Mouse (Mus musculus) CH12.LX (cell line): ENCODE measurements around the gene Bphl. TPM values are rescaled to one million over a fixed set of nuclear protein-coding genes. Genes with fewer than 3 reads are reported as not detected.

Source experiments
- DNase-seq: peaks from one replicate; pipeline ENCODE4 v3.0.0-alpha.2; 2013; ENCODE audit errors: extremely low read depth
- H3K27ac ChIP-seq: 2 replicates; pipeline ENCODE4 v1.5.1; 2012; ENCODE audit warnings: low read depth, mild to moderate bottlenecking, control low read depth, moderate library complexity; ENCODE audit not compliant: insufficient read depth
- H3K27me3 ChIP-seq: replicated peaks from 2 replicates; pipeline ENCODE3; 2012; ENCODE audit warnings: inconsistent platforms
- H3K36me3 ChIP-seq, 2 experiments: replicated peaks in 1 of 2; 2 replicates each; pipeline versions ENCODE3 to v1.6.1; 2012; ENCODE audit warnings: inconsistent platforms in 1 of 2, low read length in 1 of 2, mild to moderate bottlenecking in 1 of 2, mixed read lengths in 1 of 2, moderate library complexity in 1 of 2; ENCODE audit not compliant: control insufficient read depth in 1 of 2, insufficient read depth in 1 of 2
- H3K4me1 ChIP-seq, 2 experiments: 2 replicates each; pipeline ENCODE4 v1.6.1; 2012; ENCODE audit warnings: inconsistent platforms in 1 of 2, moderate library complexity in 1 of 2; ENCODE audit not compliant: insufficient read depth in 2 of 2, control insufficient read depth in 1 of 2
- H3K4me2 ChIP-seq: 2 replicates; pipeline ENCODE4 v1.6.1; 2012; ENCODE audit warnings: low read depth, mild to moderate bottlenecking, control low read depth; ENCODE audit not compliant: poor library complexity, insufficient read depth, severe bottlenecking
- H3K4me3 ChIP-seq, 3 experiments: fragments of 150-350 bp in 1 of 3; sonication (generic) in 1 of 3; replicated peaks in 1 of 3; 2 replicates each; pipeline versions ENCODE3 to v1.5.1; 2011 to 2012; ENCODE audit warnings: low read depth in 2 of 3, low read length in 2 of 3, mild to moderate bottlenecking in 2 of 3, moderate library complexity in 2 of 3, control low read depth in 1 of 3, improper control_type of control experiment in 1 of 3, inconsistent platforms in 1 of 3, mixed read lengths in 1 of 3; ENCODE audit not compliant: poor library complexity in 1 of 3
- H3K79me2 ChIP-seq: replicated peaks from 2 replicates; pipeline ENCODE4 v1.6.1; 2012; ENCODE audit warnings: mild to moderate bottlenecking, moderate library complexity; ENCODE audit not compliant: control insufficient read depth, poor library complexity, insufficient read depth, severe bottlenecking; ENCODE audit errors: extremely low read depth
- H3K9ac ChIP-seq: 2 replicates; pipeline ENCODE4 v1.6.1; 2012; ENCODE audit warnings: low read depth, mild to moderate bottlenecking, control low read depth, moderate library complexity; ENCODE audit not compliant: insufficient read depth
- H3K9me3 ChIP-seq: replicated peaks from 2 replicates; pipeline ENCODE3; 2012; ENCODE audit warnings: low read length, inconsistent platforms, mixed read lengths
- BHLHE40 ChIP-seq: IDR thresholded peaks from 2 replicates; pipeline ENCODE4 v1.6.1; 2011; ENCODE audit warnings: mild to moderate bottlenecking, low read depth, low read length, improper control_type of control experiment
- CTCF ChIP-seq, 2 experiments: IDR thresholded peaks in 1 of 2; conservative IDR thresholded peaks in 1 of 2; 2 replicates each; pipeline ENCODE4 v1.5.1; 2011 to 2012; ENCODE audit warnings: low read depth in 2 of 2, low read length in 2 of 2, improper control_type of control experiment in 1 of 2, inconsistent platforms in 1 of 2, mild to moderate bottlenecking in 1 of 2, moderate library complexity in 1 of 2
- E2F4 ChIP-seq: IDR thresholded peaks from 2 replicates; pipeline ENCODE4 v1.6.1; 2011; ENCODE audit warnings: low read depth, low read length, improper control_type of control experiment; ENCODE audit not compliant: insufficient replicate concordance
- EP300 ChIP-seq: IDR thresholded peaks from 2 replicates; pipeline ENCODE4 v1.6.1; 2011; ENCODE audit warnings: low read length, improper control_type of control experiment
- ETS1 ChIP-seq: conservative IDR thresholded peaks from 2 replicates; pipeline ENCODE4 v1.6.1; 2012; ENCODE audit warnings: low read depth, mild to moderate bottlenecking, inconsistent platforms, low read length, improper control_type of control experiment, moderate library complexity
- KAT2A ChIP-seq: IDR thresholded peaks from 2 replicates; pipeline ENCODE4 v1.6.1; 2012; ENCODE audit warnings: low read length, improper control_type of control experiment, inconsistent platforms; ENCODE audit not compliant: insufficient replicate concordance
- MAFK ChIP-seq: IDR thresholded peaks from 2 replicates; pipeline ENCODE4 v1.6.1; 2011; ENCODE audit warnings: low read length, improper control_type of control experiment; ENCODE audit not compliant: insufficient replicate concordance
- MAX ChIP-seq: IDR thresholded peaks from 2 replicates; pipeline ENCODE4 v1.6.1; 2011; ENCODE audit warnings: low read length, improper control_type of control experiment
- MXI1 ChIP-seq: IDR thresholded peaks from 2 replicates; pipeline ENCODE4 v1.6.1; 2011; ENCODE audit warnings: mild to moderate bottlenecking, low read depth, low read length, improper control_type of control experiment
- PAX5 ChIP-seq: IDR thresholded peaks from 2 replicates; pipeline ENCODE4 v1.6.1; 2012; ENCODE audit warnings: low read length, inconsistent platforms, mixed read lengths
- POLR2A ChIP-seq: IDR thresholded peaks from 2 replicates; pipeline ENCODE4 v1.6.1; 2011; ENCODE audit warnings: low read depth, mild to moderate bottlenecking, improper control_type of control experiment, low read length
- RAD21 ChIP-seq: IDR thresholded peaks from 2 replicates; pipeline ENCODE4 v1.6.1; 2011; ENCODE audit warnings: low read depth, mild to moderate bottlenecking, low read length, improper control_type of control experiment, moderate library complexity
- SIN3A ChIP-seq: IDR thresholded peaks from 2 replicates; pipeline ENCODE4 v1.6.1; 2012; ENCODE audit warnings: low read length, improper control_type of control experiment, inconsistent platforms
- USF1 ChIP-seq: IDR thresholded peaks from 2 replicates; pipeline ENCODE4 v1.6.1; 2014; ENCODE audit warnings: low read depth, mild to moderate bottlenecking, inconsistent platforms, low read length, improper control_type of control experiment
- USF2 ChIP-seq: conservative IDR thresholded peaks from 2 replicates; pipeline ENCODE4 v1.6.1; 2011; ENCODE audit warnings: low read depth, low read length, improper control_type of control experiment
- ZKSCAN1 ChIP-seq: IDR thresholded peaks from 2 replicates; pipeline ENCODE4 v1.6.1; 2012; ENCODE audit warnings: low read depth, inconsistent platforms, low read length, improper control_type of control experiment, borderline replicate concordance
- ZMIZ1 ChIP-seq: IDR thresholded peaks from 2 replicates; pipeline ENCODE4 v1.6.1; 2012; ENCODE audit warnings: low read depth, mild to moderate bottlenecking, inconsistent platforms, low read length, improper control_type of control experiment
- dilution Hi-C: fragments of 300-500 bp; cut with MboI; formaldehyde crosslinking; loops from 2 replicates; pipeline ENCODE4 v1.14.3; 2020; ENCODE audit warnings: low sequenced_read_pairs; ENCODE audit not compliant: extremely low pct_unique_long_range_greater_than_20kb, extremely low pct_ligation_motif_present
- in situ Hi-C: fragments of 300-500 bp; cut with MboI; formaldehyde crosslinking; loops from 3 replicates; pipeline ENCODE4 v1.14.3; 2019; ENCODE audit warnings: low sequenced_read_pairs, low pct_ligation_motif_present, low pct_unique_long_range_greater_than_20kb, mixed read lengths
- polyA plus RNA-seq: library from polyadenylated mRNA; unstranded; fragments of >175 nt; gene quantifications from 2 replicates; pipeline ENCODE4 v1.2.1, GENCODE M21; 2012; ENCODE audit warnings: low read depth; ENCODE audit not compliant: insufficient read length
- total RNA-seq, 2 experiments: library from RNA; depleted of rRNA; stranded (reverse); fragments of 300-350 nt in 1 of 2; fragments of >200 nt in 1 of 2; gene quantifications; 2 replicates each; pipeline ENCODE4 v1.2.3; 2012 to 2014

The Bphl gene
- total and polyA plus RNA-seq, 3 experiments, result 18.1 to 41.3 (median 35.3) TPM

DNA sequence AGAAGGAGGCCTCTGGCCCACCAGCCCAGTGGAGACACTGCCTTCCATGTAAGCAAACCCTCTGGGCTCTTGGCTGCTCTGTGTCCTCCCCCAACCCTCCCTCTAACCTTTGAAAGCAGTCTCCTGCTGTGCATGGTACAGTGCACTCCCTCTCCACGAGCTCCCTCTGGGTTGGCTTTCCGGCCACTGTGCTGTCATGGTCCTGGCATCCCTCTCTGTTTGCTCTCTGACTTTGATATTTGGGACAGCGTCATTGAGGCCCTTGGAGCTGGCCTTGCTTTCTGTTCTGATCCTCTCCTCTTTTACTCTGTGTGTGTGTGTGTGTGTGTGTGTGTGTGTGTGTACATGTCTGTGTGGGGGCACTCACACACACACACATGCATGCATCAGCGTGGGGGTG is 17.0 kb downstream of the Bphl start:
- Histone ChIP-seq H3K4me1 (peaks cover 12 to 20% of the 10 kb centered on the region in 2 experiments), H3K9me3 (peaks cover 5% of the 10 kb centered on the region), H3K27ac (no peak overlapping the region), H3K9ac (no peak overlapping the region), H3K36me3 (peaks cover 7 to 51% of the 10 kb centered on the region in 2 experiments), H3K79me2 (no peaks in the 10 kb centered on the region), H3K4me3 (no peak overlapping the region), H3K27me3 (no peaks in the 10 kb centered on the region), H3K4me2 (no peak overlapping the region)
- dilution Hi-C loops (no loop called here), in situ Hi-C loops (loop anchor here (5.0 kb wide), 2 partner anchors 78 to 108 kb away; partner anchors contain the start of genes Psmg4 and Tubb2b)
- DNase-seq, result no peak
- no peak for TF ChIP-seq USF2
- TF ChIP-seq USF1, result no peak
- no peak for TF ChIP-seq MAFK
- no peak for TF ChIP-seq BHLHE40
- TF ChIP-seq KAT2A, result no peak
- no peak for TF ChIP-seq CTCF (conservative IDR thresholded peaks at IDR 0.05 in 1 of 2, IDR thresholded peaks at IDR 0.05 in 1 of 2; ENCODE audit: low read depth in 2 of 2, low read length in 2 of 2)

DNA sequence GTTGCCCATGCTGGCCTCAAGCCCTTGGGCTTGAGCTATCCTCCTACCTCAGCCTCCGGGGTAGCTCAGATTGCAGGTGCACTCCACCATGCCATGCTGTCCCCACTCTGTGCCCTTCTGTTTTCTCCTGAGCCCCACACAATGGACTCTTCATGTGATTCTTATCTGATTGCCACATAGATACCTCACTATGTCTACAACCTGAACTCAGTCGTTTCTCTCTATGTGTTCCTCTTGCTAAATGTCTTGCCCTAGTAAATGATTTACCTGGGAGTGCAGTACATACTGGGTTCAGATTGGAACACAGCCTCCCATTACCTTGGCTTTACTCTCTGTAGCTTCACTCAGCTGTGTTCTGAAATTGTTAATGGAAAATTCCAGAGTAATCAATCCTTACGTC is 17.6 kb downstream of the Bphl start:
- peaks cover 7 to 47% of the 10 kb centered on the region in 2 experiments for H3K36me3 ChIP-seq
- H3K27ac ChIP-seq, result no peak overlapping the region
- TF ChIP-seq SIN3A, result no peak
- no peak for TF ChIP-seq ZMIZ1
- no peak for TF ChIP-seq MAX
- TF ChIP-seq PAX5, result no peak
- TF ChIP-seq ZKSCAN1, result no peak
- no peak for TF ChIP-seq MAFK
- TF ChIP-seq RAD21, result no peak
- no peak for TF ChIP-seq ETS1
- TF ChIP-seq E2F4, result no peak
- TF ChIP-seq POLR2A, result no peak
- peaks cover 12 to 20% of the 10 kb centered on the region in 2 experiments for H3K4me1 ChIP-seq
- H3K79me2 ChIP-seq, result no peaks in the 10 kb centered on the region
- H3K9ac ChIP-seq, result no peak overlapping the region
- no peak overlapping the region for H3K4me3 ChIP-seq
- H3K4me2 ChIP-seq, result no peak overlapping the region
- peaks cover 5% of the 10 kb centered on the region for H3K9me3 ChIP-seq
- in situ Hi-C loops (loop anchor here (5.0 kb wide), 2 partner anchors 77 to 107 kb away; partner anchors contain the start of genes Psmg4 and Tubb2b), dilution Hi-C loops (no loop called here)
- no peaks in the 10 kb centered on the region for H3K27me3 ChIP-seq
- DNase-seq, result no peak

DNA sequence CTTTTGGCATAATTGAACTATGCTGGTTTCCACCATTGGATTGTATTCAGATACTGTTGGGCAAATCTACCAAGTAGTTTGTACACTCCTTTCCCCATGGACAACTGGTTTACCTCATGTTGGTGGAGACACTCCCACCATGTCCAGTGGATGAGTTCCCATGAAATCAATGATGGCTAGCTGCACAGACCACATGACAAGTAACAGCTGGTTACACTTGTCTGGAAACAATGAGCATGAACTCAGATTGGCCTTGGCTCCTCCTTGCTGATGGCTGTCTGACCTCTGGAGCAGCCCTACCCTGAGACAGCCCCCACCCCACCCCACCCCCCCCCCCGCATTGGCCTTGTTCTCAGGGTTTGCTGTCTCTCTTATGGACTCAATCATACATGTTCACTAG is 19.9 kb downstream of the Bphl start:
- Histone ChIP-seq H3K9ac (no peak overlapping the region), H3K27ac (no peak overlapping the region), H3K27me3 (no peaks in the 10 kb centered on the region), H3K4me2 (no peak overlapping the region), H3K9me3 (peaks cover 5% of the 10 kb centered on the region), H3K4me1 (no peaks in the 10 kb centered on the region), H3K79me2 (no peaks in the 10 kb centered on the region), H3K36me3 (peaks cover 7 to 49% of the 10 kb centered on the region in 2 experiments), H3K4me3 (no peak overlapping the region)
- dilution Hi-C loops (no loop called here), in situ Hi-C loops (no loop called here)
- DNase-seq, result no peak
- TF ChIP-seq EP300, result no peak
- TF ChIP-seq MXI1, result no peak
- no peak for TF ChIP-seq PAX5
